Mouse (Mus musculus) liver, adult 2 months (tissue): Measurements from ENCODE around the gene Gak.

Experiments
- CTCF ChIP-seq: fragments of 200-500 bp; IDR thresholded peaks from 2 replicates; pipeline ENCODE4 v1.5.1; 2011; ENCODE audit warnings: low read depth, low read length, control low read depth
- POLR2A ChIP-seq: fragments of 200-500 bp; IDR thresholded peaks from 2 replicates; pipeline ENCODE4 v1.6.1; 2011; ENCODE audit warnings: low read length, control low read depth; ENCODE audit not compliant: insufficient read depth; ENCODE audit errors: extremely low read depth

DNA sequence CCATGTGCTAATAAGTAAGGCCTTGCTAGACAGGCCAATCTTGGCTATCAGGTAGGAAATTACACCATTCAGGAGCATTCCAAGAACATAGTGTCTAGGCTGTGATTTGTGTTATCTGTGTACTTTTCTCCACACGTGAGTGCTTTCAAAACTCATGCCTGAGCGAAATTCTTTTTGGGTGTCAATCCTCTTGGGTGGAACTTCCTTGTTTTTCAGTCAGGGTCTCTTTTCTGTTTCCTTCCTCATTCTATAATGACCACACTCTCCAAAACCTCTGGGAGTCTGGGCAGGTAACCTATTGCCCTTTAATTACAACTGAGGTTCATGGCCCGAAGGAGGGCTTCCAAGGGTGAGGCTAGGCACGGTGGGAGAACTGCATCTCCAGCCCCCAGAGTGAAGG is 63.0 kb downstream of the Gak start:
- TF ChIP-seq CTCF (no peak), POLR2A (no peak)
